Mouse (Mus musculus) heart, adult 18-20 months (tissue): ENCODE results near the gene Rnaseh2c. TPM values are rescaled to one million over a fixed set of nuclear protein-coding genes. Genes with fewer than 3 reads are reported as not detected.

Experiments
- DNase-seq, 2 experiments: peaks; one replicate each; pipeline ENCODE4 v3.0.0; 2021 to 2022; ENCODE audit warnings: mixed read lengths in 1 of 2
- long read RNA-seq, 2 experiments: library from polyadenylated mRNA; stranded (forward); transcript quantifications; one replicate each; pipeline ENCODE4 v2.0.0; 2021
- total RNA-seq, 2 experiments: library from RNA; stranded (reverse); gene quantifications; 2 replicates each; pipeline ENCODE4 v1.2.3; 2021

Gene Rnaseh2c
- 10 to 100 TPM; 56.5 to 59.3 TPM for total RNA-seq
- long read RNA-seq, experiment 1, transcript Rnaseh2c-201 (4 exons, 1,126 nt), result major isoform, 13 of 16 reads
- long read RNA-seq, experiment 1, partial matches to known transcripts, result 0 of 16 reads
- long read RNA-seq, experiment 1, other reads (novel, unspliced or antisense), result 3 of 16 reads
- long read RNA-seq, experiment 2, transcript Rnaseh2c-201 (4 exons, 1,126 nt), result major isoform, 17 of 25 reads
- long read RNA-seq, experiment 2, partial matches to known transcripts, result 0 of 25 reads
- long read RNA-seq, experiment 2, other reads (novel, unspliced or antisense), result 7 of 25 reads

GRCm38 (mm10) chr19:5601752-5602541, at the start of gene Rnaseh2c:
TSS of gene Rnaseh2c (plus strand) at chr19:5601873.
- DNase-seq, result peak; percentile 81 to 86

DNA sequence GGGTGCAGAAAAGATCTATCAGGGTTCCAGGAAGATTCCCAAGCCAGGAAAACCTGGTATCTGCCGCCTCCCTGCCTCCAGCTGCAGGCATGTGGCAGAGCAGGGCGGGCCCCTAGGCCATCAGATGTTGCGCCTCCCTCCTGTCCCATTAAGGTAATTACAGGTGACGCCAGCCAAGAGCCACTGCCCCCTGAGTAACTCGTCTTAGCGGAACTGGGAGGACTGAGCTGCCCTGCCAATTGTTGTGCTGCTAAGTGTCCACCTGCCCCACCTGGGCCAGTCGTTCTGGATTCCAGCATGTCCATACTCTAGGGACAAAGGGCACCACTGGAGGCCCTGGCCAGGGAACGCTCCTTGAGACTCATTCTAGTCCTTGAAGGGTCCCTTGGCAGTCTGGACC, 47.9 kb upstream of the Rnaseh2c start:
- DNase-seq, result no peak

- no peak for DNase-seq
These were observed 47.5 kb upstream of the Rnaseh2c start for GRCm38 (mm10) chr19:5554212-5554611.

- no peak for DNase-seq
These were observed 43.5 kb upstream of the Rnaseh2c start for GRCm38 (mm10) chr19:5558169-5558568.

DNA sequence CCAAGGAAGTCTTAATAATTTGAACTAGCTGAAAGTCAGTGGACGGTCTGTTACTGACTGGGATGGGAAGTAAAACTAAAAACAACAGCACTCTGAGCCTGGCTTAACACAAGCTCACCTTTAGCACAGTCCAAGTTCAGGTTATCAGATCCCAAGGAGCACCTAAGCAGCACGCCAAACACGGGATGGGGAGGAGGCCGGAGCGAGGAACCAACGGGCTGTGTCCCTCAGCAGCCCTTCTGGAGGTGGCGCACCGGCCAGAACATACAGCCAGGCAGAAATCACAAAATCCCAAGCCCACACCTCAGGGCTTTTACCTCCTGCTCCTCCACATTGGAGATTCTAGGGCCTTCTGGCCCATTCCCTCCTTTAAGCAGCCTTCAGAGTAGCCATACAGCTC, 42.9 kb upstream of the Rnaseh2c start:
- DNase-seq, result no peak

DNA sequence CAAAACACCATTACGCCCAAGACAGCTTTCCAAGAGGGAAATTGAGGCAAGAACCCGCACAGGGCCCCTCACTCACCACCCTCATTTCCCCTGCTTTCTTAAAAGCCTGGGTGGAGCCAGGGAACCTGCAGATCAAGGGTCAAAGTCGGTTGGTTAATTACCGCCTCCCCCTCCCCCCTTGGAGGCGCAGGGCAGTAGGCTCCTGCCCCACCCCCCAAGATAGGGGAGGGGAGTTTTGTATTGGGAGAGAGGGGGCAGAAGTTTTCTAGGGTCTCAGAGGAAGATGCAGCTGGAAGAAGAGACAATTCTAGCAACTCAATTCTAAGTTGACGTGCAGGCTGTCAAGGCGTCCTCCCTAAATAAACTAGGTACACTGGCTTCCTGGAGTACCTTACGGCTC, 42.4 kb upstream of the Rnaseh2c start:
- DNase-seq, result no peak

GRCm38 (mm10) chr19:5559631-5560456, 41.8 kb upstream of the Rnaseh2c start:
- peak in 1 of 2 experiments; percentile 8 for DNase-seq

DNA sequence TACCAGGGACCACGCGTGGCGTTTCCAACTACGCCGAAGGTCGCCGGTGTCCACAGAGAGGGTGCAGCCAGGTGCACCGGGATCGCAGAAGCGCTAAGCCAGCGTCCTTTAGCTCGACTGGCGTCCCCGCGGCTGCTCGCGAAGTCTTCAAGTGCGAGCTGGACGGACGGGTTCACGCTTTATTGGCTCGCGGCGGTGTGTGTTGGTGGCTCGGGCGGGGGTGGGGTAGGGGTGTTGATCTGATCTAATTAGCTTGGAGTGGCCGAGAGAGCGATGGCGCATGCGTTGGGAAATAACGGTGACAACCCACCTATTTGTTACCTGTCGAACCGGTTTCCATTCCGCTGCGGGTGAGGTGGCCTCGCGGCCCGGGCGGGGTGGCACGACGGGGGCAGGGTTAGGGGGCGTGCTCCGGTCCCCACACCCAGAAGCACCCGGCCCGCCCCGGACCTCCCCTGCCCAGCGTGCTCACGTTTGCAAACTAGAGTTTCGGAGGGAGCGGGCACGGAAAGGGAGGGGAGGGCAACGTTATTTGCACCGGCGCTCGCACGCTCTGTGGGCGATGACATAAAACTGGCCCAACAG, 41.1 kb upstream of the Rnaseh2c start, which contains the start of gene Ovol1:
TSS of gene Ovol1 (minus strand) at position 190 of the 585 bp plus-strand sequence.
- peak in 1 of 2 experiments; percentile 13 for DNase-seq

- DNase-seq, result no peak
These were observed 40.4 kb upstream of the Rnaseh2c start for GRCm38 (mm10) chr19:5561252-5561790.

- DNase-seq, result no peak
These were observed 39.8 kb upstream of the Rnaseh2c start for GRCm38 (mm10) chr19:5561886-5562285.

DNA sequence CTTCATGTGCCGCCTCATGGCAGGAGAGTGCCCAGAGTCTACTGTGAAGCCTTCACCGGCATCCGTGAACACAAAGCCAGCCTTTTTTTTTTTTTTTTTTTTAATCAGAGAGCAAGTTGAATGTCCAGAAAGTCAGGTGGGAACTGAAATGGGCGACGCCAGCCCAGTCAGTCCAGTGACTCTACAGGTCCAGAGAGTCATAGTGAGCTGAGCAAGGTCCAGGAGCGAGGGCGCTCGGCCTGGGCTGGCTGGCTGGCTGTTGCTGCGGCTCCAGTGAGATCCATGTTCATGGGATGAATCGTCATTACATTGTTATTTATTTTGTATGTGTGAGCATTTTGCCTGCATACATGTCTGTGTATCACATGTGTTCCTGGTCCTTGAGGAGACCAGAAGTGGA, 38.9 kb upstream of the Rnaseh2c start:
- DNase-seq, result no peak

GRCm38 (mm10) chr19:5566316-5566715, 35.4 kb upstream of the Rnaseh2c start:
- DNase-seq, result no peak

DNA sequence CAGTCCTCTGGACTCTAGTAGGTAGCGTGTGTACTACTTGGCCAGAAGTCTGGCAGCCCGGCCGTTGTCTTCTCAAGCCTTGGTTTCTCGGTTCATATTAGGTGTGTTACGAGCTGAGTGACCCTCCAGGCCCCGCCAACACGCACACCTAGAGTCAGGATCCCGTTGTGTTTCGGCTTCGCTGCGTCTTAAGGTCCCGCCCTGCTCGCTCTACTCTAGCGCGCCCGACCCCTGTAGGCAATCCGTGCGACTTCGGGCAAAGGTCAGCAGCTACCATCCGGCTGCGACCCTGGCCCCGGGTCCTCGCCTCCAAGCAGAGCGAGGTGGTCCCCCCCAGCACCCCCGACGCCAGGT, 34.5 kb upstream of the Rnaseh2c start:
- no peak for DNase-seq

DNA sequence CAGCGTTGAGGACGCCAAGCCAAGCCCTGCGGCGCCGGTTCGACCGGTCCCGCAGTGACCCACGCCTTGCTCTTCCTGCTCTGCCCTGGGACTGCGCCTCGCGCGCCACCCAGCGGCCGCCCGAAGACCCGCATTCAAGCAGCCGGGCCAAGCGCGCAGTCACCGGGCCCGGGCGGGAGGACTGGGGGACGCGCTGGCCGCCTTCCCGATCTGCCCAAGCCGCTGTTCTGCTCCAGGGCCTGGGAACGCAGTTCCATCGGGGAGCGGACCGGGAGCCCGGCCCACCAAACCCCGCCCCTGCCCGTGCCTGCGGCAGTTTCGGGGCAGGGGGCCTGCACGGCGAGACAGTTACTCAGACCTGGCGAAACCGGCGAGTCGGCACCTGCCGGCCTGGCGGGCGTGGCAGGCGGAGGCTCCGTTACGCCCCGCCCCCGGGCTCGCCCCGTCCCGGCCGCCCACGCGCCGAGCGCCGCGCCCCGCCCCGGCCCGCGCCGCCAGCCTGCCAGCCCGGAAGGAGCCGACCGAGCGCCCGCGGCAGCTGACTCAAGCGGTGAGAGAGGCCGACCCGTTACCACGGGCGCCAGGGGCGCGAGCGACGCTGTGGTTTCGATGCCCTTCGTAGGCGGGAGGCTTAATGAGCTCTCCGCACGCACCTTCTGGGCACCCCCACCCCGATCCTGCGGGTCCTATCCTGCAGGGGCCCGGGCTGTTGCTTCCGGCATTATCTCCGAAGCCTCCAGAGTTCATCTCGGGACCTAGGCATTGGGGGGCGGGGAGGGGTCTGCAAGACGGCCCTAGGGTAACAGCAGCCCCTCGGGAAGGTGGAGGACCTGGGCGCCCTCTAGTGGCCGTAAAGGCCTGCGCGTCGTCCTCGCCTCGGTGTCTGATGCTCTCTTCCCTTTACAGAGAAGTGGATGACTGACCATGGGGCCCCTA, 33.9 kb upstream of the Rnaseh2c start, which contains the start of gene Ap5b1:
TSS of gene Ap5b1 (plus strand) at position 492 of the 936 bp plus-strand sequence.
- DNase-seq, result peak; percentile 92 to 94

DNA sequence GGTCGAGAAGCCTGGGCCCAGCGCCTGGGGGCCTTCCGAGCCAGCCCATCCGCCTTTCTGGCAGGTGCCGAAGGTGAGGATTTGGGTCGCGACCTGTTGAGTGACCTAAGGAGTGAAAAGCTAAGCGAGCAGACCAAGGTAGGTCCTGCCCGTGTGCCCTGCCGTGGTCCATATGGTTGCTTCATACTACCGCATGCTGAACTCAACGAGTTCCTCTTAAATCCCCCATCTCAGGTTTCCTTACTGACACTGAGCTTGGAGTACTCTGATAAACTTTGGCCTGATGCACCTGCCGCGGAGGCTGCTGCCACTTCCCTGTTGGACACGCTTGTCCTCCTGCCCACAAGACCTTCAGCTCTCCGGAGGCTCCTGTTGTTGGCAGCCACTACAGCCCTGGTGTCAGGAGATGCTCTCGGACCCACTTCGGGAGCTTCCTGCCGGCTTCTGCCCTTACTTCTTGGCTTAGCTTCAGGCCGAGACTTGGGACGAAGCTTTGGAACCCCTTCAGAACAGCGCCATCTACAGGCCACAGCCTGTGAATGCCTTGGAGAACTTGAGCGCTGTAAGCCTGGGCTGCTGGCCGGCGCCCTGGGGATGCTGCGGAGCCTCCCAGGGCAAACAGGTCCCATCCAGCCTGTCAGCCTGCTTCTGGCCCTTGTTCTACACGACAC, 33.1 kb upstream of the Rnaseh2c start:
- peak; percentile 86 to 92 for DNase-seq

- no peak for DNase-seq
These were observed 32.2 kb upstream of the Rnaseh2c start for GRCm38 (mm10) chr19:5569521-5569920.

GRCm38 (mm10) chr19:5570353-5571246, 31.1 kb upstream of the Rnaseh2c start:
- DNase-seq, result no peak

- DNase-seq, result peak; percentile 33 to 58
These were observed 29.8 kb upstream of the Rnaseh2c start for GRCm38 (mm10) chr19:5571831-5572230.
